Mouse (Mus musculus) cerebellum, postnatal 36 days (tissue): ENCODE measurements around the gene Scn5a.

Experiments used
- DNase-seq, 2 experiments: peaks; one replicate each; pipeline ENCODE4 v3.0.0; 2021 to 2022; ENCODE audit warnings: mixed read lengths in 2 of 2

Gene Scn5a

GRCm38 (mm10) chr9:119445737-119446136 lies 133.1 kb downstream of the Scn5a start:
- DNase-seq, result no peak

DNA sequence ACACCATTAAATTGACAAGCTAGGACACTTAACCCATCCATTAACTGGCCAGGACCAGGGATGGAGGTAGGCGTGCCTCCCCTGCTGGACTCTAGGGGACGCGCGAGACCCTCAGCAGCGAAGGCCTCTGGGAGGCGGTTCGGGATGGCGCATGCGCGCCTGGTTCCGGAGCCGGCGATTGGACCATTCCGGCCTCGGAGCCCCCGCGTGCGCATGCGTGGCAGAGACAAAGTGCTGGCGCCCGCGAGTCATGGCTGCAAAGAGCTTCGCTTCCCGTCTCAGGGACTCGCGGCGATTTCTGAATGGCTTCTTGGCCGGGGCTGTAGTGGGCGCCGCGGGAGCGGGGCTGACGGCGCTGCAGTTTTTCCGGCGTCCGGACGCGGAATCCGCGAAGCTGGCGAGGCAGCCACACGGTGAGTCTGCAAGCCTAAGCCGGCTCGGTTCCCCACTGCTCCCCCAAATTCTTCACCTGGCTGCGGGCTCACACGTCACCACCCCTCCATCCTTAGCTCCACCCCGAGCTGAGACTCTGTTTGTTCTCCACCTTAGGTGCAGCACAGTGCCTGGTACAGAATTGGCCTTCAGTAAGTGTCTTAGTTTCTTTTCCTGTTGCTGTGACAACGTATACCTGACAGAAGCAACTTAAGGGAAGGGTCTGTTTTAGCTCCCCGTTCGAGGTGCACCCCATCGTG lies 133.9 kb downstream of the Scn5a start, which contains the start of gene Exog:
Gene Exog, plus strand, starts transcription at position 206 of the 692 bp plus-strand sequence.
- DNase-seq, result peak; percentile 99 to 100

DNA sequence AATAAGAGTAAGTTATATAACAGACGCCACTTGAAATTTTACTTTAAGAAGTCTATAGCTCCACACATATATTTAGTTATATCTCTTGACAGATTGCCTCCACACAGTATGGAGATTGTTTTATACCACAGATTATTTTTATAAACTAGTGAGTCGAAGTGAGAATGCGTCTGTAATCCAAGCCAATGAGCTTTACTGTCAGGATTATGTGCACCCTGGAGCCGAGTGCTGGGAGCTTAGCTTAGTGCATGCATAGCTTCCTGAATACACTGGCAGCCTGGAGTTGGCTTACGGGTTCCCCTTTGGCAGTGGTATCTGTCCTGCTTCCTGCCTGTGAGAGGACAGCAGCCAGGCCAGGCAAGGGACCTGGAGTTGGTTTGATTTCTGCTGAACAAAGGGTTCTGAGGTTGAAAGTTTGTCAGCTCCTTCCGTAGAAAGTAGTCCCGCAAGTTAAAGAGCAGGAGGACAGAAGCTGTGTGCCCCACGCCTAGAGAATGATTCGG lies 140.3 kb downstream of the Scn5a start:
- DNase-seq, result no peak

DNA sequence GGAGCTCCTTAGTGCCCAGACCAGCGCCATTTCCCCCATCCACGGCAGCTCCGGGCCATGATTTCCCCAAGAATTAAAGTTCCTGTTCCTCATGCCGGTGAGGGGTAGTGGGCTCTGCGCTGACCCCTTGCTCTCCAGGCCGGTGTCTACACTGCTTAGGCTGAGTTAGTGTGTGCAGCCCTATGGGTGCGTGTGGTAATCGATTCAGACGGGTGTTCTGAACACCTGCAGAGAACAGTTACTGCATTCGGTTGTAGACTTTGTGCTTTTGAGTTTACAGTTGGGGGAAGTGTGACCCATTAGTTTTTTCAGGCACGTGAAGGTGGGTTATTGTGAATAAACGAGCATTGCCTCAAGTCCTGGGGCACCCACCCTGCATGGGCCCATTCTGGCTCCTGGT lies 140.8 kb downstream of the Scn5a start:
- DNase-seq, result no peak

DNA sequence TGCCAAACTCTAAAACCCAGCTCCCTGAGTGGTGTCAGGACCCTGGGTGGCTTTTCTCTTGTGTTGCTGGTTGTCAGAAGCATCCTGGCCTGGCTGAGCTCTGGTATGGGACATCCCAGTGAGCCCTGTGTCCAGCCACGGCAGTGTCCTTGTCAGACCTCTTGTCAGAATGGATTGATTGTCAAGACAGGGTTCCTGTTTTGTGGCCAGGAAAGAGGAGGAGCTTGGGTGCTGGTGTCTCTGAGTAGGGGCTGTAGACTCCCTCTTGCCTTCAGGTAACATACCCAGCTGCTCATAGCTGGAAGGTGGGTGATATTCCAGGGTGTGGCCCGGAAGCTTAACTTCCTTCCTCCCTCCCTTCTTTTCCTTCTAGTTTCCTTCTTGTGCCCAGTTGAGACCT lies 143.0 kb downstream of the Scn5a start:
- no peak for DNase-seq
